Mouse (Mus musculus): ENCODE measurements around the gene She. TPM values are rescaled to one million over a fixed set of nuclear protein-coding genes. Genes with fewer than 3 reads are reported as not detected.
"Not testable (repeated sequence)": the region's sequence is repeated elsewhere in the genome, so short reads cannot be mapped to it uniquely, and the experiment has no call there.

She gene
- 1 to 10 TPM; 3.0 to 3.8 TPM for total RNA-seq (2021)
- long read RNA-seq, experiment 1, full-length matches to known transcripts: 2 of 3 reads
- long read RNA-seq, experiment 1, partial matches to known transcripts: 0 of 3 reads
- long read RNA-seq, experiment 1, other reads (novel, unspliced or antisense): 1 of 3 reads
- long read RNA-seq, experiment 2, partial matches to known transcripts: 0 of 1 reads
- long read RNA-seq, experiment 2, other reads (novel, unspliced or antisense): 1 of 1 reads

DNA sequence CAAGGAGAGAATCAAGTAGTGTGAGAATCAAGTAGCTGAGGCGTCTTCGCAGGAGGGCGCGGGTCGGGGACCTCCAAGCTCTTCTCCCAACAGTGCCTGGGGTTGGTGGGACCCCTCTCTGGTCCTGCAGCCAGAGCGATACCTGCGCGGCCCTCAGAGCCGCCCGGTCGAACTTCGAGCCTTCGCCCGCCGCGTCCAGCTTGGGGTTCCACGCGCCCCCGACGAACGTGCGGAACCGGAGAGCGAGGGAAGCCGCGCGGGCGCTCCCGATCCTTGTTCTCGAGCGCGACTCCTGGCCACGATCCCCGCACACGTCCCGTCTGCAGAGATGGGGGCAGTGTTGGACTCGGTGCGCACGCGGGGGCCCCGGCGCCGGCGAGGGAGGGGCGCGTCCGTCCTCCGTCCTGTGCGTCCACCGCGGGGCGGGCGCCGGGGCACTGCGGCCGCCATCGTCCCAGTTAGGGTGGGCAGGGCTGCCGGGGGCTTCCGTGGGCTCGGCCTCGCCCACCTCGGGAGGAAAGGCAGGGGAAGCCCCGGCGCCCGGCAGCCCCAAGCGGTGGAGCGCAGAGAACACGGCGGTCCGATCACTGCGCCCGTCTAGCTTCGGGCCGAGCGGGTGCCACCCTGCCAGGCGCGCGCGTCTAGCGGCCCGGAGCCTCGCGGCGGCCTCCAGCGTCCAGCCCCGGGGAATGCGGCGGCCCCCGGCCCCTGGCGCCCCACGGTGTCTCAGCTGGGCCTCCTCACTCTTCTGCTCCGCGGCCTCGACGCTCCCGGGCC lies at the start of gene She:
Gene She (plus strand): TSS at position 556 of the 777 bp plus-strand sequence.
- no peak for DNase-seq (ENCODE audit: low spot score in 2 of 2)

DNA sequence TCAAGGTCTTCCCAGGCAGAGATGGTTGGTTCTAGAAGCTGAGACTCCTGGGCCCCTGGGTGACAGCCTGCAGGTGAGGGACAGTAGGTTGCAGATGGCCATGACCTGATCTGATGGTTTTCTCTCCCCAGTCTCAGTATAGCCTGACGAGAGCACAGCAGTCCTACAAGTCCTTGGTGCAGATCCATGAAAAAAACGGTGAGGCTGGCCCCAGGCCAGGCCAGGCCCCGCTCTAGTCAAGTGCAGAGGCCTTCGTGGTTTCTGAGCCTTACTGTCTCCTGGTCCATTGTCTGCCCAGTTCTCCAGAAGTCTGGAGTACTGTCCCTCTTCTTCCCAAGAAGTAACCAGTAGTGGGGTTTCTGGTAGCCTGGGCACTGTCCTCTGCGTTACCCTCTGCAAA lies 49.5 kb upstream of the She start:
- no peak for DNase-seq (ENCODE audit: low spot score in 2 of 2)

DNA sequence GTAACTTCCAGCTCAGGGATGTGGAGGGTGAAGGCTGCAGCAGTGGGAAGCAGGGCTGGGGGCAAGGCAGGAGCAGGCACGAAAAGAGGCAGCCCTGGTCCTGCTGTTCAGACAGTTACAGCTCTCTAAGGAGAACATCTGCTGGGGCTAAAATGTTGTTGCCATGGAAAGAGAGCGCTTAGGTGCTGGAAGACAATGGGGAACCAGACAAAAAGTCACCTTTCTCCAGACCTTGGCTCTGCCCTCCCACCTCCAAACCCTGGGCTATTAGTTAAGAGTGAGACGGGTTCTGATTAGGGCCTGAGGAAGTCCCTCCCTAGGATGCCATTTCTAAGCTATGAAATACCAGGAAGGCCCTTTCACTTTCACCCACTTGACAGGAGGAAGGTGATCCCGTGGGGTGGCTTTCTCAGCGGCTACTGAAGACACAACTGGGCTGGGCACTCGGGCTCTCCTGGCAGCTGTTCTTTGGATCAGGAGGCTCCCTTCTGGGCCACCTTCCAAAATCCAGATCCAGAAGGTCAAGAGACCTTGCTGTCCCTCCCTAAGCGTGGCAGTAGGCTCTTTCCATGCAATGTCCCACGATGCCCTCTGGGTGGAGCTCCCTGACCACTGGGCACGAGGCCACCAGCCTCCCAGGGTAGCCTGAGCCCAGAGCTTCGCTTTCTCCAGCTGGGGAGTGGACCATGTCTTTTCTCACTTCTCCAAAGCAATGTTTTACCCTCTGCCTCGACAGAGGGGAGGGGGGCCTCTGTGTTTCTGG lies 46.0 kb upstream of the She start:
- peak; percentile 58 to 67 for DNase-seq (ENCODE audit: low spot score in 2 of 2)

DNA sequence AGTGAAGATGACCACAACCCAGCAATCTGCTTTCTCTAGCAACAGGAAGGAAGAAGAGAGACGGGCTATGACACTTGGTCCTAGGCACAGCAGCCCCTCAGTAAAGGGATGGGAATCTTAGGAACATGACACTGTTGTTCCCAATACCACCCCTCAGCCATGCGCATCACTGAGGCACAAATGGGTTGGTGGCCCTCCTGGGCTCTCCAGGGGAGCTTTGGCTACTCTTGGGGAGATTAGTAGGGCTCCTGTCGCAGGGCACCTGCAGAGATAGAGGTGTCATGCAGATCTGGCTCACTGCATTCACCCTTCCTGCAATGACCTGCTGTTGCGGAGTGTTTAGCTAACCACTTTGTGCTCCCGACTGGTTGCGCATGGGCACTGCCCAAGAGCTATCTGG lies 44.9 kb upstream of the She start:
- no peak for DNase-seq (ENCODE audit: low spot score in 2 of 2)

DNA sequence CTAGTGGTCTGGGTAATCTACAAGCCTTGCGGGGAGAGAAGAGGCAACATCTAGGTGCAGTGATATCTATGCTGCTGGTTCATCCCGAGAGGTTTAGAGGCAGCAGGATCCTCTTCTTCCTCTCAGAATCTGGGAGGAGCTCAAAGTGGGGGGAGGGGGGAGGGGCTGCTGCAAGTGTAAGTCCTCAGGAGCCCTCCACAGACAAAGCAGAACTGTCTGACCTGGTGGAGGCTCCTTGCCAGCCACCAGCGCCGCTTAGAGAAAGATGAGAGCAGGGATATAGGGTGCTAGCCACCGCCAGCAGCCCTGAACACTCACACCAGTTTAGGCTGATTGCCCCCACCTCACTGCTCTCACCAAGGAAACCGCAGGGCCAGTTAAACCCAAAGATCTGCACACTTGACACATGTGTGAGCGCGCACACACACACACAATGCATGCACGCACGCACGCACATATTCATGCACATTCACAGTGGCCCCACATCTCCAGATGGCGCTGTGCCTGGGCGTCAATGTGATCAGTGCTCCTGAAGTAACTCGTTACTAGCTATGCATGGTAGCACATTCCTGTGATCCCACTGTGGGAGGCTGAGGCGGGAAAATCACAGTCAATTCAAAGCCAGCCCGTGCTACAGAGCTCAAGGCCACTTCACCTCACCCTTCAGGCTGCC lies 42.4 kb upstream of the She start:
- peak in 1 of 2 experiments; percentile 27 for DNase-seq (ENCODE audit: low spot score in 2 of 2)

DNA sequence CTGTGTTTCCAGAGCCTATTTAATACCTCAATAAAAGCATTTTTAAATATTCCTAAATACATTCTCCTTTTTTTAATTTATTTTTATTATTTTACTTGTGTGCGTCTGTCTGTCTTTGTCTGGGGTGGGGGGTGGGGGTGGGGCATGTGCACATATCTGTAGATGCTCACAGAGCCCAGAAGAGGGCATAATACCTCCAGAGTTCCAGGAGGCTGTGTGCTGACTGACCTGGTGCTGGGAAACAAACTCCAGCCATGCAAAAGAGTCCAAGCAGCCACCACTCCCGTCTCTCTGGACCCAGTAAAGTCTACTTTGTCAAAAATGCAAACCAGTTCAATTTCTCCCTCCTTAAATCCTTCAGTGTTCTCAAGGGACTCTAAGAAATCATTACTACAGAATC lies 36.6 kb upstream of the She start:
- DNase-seq (ENCODE audit: low spot score in 2 of 2): no peak

DNA sequence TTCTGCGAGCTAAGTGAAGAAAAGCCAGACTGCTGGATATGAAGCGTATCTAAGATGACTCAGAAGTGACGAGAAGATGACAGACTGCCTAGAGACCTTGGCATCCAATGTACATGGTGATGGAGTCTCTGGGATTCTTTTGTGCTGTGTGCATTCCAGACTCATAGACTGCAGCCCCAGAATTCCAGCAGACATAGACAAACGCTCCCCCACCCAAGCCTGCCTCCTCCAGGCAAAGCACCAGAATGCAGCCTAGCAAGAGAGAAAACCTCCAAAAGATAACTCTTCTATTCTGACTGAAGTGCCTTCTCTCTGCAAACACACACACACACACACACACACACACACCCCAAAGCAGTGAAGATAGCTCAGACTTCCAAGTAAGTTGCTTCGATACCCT lies 35.4 kb upstream of the She start:
- DNase-seq (ENCODE audit: low spot score in 2 of 2): no peak

DNA sequence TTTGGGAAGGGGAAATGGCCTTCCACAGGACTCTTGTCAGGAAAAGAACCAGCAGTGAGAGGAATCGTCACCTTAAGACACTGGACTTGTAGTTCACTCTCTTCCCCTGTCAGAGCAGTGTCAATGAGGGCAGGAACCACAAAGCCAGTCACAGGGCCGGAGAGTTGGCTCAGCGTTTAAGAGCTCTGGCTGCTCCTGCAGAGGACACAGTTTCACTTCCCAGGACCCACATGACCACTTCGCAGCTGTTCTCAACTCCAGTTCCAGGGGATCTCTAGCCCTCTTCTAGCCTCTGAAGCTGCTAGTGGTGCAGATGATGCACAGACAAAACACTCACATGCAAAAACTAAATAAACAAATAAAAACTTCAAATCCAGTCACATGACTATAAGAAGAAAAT lies 34.8 kb upstream of the She start:
- DNase-seq (ENCODE audit: low spot score in 2 of 2): no peak

DNA sequence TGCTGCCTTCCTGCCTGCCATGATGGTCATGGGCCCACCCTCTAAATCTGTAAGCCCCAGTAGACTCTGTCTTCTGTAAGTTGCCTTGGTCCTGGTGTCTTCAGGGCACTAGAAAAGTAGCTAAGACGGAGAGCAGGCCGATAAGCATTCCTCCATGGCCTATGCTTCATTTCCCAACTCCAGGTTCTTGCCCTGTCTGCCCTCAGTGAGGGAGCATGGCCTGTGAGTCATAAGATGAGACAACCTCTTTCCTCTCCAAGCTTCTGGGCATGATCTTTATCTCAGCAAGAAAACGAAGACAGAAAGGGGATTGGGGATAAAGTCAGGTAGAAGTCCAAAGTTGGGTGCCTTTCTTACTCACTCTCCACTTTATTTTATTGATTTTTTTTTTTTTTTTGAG lies 32.7 kb upstream of the She start:
- DNase-seq (ENCODE audit: low spot score in 2 of 2): no peak

DNA sequence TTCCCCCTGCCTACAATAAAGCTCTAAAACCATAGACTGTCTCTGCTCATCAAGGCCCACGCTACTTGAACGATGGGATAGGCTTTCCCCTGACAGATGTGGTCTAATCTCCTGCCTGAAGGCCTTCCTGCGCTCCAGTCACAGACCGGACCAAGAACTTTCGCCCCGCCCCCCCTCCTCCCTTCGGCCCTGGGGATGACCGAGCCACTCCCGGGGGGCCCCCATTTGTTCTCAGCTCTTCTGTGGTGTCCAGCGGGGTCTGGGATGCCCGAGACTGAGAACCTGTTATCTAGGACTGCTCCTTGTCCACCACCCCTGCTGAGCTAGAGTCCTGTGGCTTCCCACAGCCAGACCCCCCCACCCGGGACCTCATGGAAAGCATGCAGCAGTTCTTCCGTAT lies 31.7 kb upstream of the She start:
- DNase-seq (ENCODE audit: low spot score in 2 of 2): no peak

DNA sequence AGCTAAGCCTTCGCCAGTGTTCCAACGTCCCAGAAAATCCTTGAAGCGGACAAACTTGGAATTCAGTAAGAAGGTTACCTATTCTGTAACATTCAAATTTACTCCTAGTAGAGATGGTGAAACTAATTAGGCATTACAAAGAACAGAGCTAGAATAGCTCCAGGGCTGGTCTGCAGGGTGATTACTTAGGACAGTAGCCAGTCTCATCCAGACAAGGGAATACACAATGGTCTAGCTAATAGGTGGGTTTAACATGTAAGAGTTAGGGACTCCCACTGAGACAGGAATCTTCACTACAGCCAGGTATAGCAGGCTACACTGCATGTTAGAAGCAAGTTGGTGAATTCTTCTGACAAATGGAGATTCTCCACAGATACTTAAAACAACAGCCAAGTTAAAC lies 31.1 kb upstream of the She start:
- DNase-seq (ENCODE audit: low spot score in 2 of 2): not testable (repeated sequence)

DNA sequence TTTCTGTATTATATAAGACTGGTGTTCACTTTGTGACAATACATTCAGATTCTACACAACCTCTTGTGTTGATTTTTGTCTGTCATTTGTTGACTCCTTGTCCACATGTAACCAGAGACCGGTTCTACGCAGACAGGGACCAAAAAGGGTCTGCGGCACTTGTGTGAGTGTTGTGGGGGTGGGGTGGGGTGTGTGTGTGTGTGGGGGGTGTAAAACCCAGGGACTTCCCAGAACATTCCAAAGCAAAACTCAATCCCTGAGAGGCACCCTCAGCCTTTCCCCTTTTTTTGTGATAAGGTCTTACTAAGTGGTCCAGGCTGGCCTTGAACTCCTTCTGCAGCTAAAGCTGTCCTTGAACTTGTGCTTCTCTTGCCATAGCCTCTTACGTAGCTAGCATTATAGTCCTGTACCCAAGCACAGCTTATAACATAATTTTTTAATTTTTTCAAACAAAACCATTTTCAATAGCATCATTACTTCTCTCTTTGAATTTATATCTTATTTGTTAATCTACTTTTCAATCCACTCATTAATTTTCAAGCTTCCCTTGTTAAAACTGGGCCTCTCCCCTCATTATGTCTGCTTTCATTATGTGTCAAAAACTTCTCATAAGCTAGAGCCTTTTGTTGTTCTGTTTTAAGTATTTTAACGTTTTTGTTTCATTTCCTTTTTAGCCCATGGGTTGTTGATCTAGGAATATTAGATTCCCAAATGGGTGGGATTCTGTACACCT lies 30.2 kb upstream of the She start:
- DNase-seq (ENCODE audit: low spot score in 2 of 2): no peak

DNA sequence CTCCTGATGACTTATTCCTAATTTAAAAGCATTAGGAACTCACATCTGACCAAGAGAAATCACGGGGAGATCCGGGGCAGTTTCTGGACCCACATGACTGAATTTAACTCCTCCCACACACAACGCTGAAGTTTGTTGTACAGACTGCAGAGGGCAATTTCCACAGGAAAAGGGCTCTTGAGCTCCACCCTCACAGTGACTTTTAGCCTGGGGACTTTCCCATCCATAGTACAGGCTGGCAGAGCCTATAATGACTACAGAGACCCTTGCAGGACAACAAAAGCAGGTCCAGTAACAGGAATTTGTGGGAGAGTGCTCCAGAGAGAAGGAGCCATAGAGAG lies 29.7 kb upstream of the She start:
- no peak for DNase-seq (ENCODE audit: low spot score in 2 of 2)

DNA sequence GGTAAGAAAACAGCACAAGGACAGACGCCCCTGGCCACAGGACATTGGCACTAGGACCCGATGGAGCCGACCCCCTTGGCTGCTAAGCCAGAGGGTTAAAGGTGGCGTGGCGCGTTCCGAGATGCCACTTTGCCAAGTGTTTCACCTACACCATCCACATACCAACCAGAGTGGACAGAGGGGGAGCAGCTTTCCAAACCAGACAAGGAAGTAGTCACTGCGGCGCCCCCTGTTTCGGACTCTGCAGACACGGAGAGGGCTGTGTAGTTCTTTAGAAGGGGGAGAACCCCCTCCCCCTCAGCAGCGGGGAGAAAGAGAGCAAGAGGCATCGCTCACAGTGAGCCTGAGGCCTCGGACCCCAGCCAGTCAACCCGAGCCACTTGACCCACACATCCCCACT lies 28.3 kb upstream of the She start:
- no peak for DNase-seq (ENCODE audit: low spot score in 2 of 2)

DNA sequence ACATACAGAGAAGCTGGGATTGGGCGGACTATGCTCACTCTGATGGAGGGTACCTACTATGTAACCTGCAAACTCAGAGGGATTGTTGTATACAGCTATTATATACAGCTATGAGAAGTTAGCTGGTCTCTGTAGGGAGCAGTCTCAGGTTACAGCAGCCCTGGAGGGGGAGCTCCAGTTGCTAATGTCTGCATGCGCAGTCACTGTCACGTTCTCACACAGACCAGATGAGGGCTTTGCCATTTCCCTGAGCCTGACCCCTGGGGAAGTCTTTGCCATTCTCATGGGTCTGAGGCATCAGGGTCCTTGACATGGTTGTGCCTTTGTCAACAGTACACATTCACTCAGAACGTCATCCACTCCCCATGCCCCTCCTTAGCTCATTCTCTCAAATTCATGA lies 26.0 kb upstream of the She start:
- DNase-seq (ENCODE audit: low spot score in 2 of 2): no peak

DNA sequence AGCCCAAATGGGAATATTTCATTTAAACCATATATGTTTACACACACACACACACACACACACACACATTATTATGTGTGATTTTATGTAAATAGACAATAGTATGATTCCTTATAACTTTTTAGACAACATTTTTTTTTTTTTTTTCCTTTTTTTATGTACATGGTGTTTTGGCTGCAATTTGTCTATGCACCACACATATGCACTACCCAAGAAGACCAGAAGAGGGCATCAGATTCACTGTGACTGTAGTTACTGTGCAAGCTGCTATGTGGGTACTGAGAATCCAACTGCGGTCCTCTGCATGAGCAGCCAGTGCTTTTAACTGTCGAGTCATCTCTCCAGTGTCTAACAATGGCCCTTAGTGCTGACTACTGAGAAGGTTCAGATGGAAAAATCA lies 24.4 kb upstream of the She start:
- no peak for DNase-seq (ENCODE audit: low spot score in 2 of 2)

DNA sequence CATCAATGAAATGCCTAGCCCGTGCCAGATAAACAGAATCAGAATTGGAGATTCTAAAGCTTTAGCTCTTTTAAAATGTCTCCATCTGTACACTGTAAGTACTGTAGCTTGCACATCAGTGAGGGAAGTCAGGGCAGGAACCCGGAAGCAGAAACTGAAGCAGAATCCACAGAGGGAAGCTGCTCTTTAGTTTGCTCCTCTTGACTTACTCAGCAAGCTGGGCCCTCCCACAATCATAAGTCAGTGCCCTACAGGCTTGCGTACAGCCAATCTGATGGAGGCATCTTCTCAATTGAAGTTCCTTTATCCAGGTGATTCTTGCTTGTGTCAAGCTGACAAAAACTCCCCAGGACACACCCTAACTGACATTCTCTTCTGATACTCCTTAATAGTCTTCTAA lies 24.0 kb upstream of the She start:
- no peak for DNase-seq (ENCODE audit: low spot score in 2 of 2)

DNA sequence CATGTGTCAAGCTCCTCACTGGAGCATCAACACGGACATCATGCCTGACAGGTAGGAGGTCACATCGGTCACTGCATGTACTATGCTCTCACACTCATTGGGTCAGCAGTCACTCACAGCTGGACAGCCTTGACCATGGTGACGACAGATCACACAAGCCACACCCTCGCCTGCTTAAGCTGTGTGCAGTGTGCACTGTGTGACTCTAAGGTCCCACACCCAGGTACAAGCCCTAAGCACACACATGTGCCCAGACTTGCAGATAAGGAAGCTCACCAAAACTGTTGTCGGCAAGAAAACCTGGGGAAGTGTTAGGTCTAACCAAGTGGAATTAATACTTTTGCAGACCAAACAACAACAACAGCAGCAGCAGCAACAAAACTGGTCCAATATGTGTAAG lies 23.3 kb upstream of the She start:
- DNase-seq (ENCODE audit: low spot score in 2 of 2): no peak

DNA sequence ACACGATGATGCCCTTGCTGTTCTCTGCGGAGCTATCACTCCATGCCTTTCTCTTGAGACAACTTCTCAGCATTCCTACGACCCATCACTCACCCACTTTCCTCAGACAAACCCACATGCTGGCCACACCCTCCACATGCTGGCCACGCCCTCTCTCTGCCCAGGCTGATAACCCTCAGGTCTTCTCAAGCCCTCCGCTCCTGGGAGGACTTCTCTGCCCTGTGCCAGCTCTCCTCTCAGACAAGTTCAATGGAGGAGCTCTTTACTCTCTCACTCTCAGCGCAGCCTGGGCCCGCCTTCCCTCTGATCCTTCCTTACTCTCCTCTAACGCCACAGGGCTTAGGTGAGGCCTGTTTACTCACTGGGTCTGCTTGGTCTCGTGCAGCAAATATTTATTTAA lies 22.5 kb upstream of the She start:
- no peak for DNase-seq (ENCODE audit: low spot score in 2 of 2)

DNA sequence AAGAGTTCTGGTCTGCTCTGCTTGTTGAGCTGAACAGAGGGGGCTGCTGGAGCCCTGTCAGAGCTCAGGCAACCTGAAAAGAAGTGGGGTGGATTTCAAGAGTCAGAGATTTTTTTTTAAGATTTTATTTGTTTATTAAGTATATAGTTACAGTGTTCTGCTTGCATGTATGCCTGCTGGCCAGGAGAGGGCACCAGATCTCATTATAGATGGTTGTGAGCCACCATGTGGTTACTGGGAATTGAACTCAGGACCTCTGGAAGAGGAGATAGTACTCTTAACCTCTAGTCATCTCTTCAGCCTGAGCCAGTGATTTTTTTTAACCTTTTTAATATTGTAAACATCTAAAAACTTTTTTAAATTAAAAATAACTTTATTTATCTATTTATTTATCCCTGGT lies 20.3 kb upstream of the She start:
- DNase-seq (ENCODE audit: low spot score in 2 of 2): no peak

DNA sequence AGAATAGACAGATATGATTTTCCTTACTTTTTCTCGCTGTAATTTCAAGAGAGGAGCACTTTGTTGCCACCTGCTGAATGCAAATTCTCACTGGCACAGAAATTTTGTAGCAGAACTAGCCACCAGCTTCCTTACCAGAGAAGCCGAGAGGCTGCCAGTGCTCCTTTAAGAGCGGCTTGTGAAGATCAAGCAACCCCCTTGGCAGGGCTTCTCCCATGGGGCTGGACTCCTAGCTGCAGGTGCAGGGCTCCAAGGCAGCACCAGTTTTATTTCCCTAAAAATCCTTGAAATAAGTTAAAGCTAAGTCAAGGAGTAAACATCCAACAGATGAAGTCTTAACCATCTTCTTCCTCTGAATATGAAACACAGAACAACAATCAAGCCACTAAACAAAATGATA lies 19.0 kb upstream of the She start:
- no peak for DNase-seq (ENCODE audit: low spot score in 2 of 2)
